Mouse (Mus musculus) erythroblast, embryonic 14.5 days (primary cell): ENCODE results near the gene Srd5a1.

Source experiments
- GATA1 ChIP-seq: IDR thresholded peaks from 2 replicates; pipeline ENCODE4 v1.6.1; 2012; ENCODE audit warnings: low read length, inconsistent platforms, mixed read lengths
- TAL1 ChIP-seq: IDR thresholded peaks from 3 replicates; pipeline ENCODE4 v1.6.1; 2012; ENCODE audit warnings: low read length, inconsistent platforms, mixed read lengths

- TF ChIP-seq TAL1, result no peak
- no peak for TF ChIP-seq GATA1
Measured at GRCm38 (mm10) chr13:69610751-69611397, 368 bp downstream of the Srd5a1 start.
